Mouse (Mus musculus) liver, postnatal 0 days (tissue): ENCODE results near the gene BC034090.

Experiments
- CTCF ChIP-seq: sonication (generic); IDR thresholded peaks from 2 replicates; pipeline ENCODE4 v1.5.1; 2016; ENCODE audit warnings: antibody characterized with exemption, low read depth
- EP300 ChIP-seq: IDR thresholded peaks from 2 replicates; pipeline ENCODE4 v1.6.1; 2016; ENCODE audit warnings: antibody characterized with exemption, low read depth, mild to moderate bottlenecking

DNA sequence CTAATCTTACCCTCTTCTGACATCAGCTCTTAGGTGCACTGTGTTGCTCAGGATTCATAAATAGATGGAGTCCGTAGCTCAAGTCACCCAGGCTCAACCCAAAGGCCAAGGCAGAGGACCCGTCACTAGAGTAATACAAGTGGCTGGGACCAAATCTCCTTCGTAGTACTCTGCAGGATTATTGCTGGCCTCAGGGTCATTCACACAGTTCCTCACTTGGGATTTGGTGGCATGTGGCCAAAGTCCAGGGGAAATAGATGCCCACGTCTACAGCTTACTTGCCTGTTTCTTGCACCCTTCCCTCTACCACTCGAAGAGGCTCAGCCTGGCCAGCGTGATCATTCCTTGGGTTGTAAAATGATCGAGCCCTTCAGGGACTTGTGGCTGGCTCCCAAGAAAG is 30.3 kb downstream of the BC034090 start:
- TF ChIP-seq EP300: no peak
- TF ChIP-seq CTCF: no peak
